Mouse (Mus musculus) MEL (cell line): ENCODE measurements around the gene Htr5b.

Experiments
- CTCF ChIP-seq, 3 experiments: IDR thresholded peaks in 2 of 3; conservative IDR thresholded peaks in 1 of 3; 2 replicates each; pipeline ENCODE4 v1.5.1; 2011 to 2012; ENCODE audit warnings: low read length in 3 of 3, low read depth in 2 of 3, mild to moderate bottlenecking in 2 of 3, improper control_type of control experiment in 1 of 3, inconsistent platforms in 1 of 3, mixed read lengths in 1 of 3, moderate library complexity in 1 of 3; ENCODE audit not compliant: control insufficient read depth in 1 of 3, insufficient read depth in 1 of 3, poor library complexity in 1 of 3, severe bottlenecking in 1 of 3
- GATA1 ChIP-seq: IDR thresholded peaks from 2 replicates; pipeline ENCODE4 v1.6.1; 2011; ENCODE audit warnings: low read depth, low read length, improper control_type of control experiment
- POLR2A ChIP-seq, 2 experiments: IDR thresholded peaks; 2 replicates each; pipeline ENCODE4 v1.6.1; 2011 to 2012; ENCODE audit warnings: low read length in 2 of 2, mild to moderate bottlenecking in 2 of 2, control low read depth in 1 of 2, improper control_type of control experiment in 1 of 2, low read depth in 1 of 2, moderate library complexity in 1 of 2; ENCODE audit not compliant: control insufficient read depth in 1 of 2, insufficient read depth in 1 of 2, poor library complexity in 1 of 2
- ZC3H11A ChIP-seq: IDR thresholded peaks from 2 replicates; pipeline ENCODE4 v1.6.1; 2012; ENCODE audit warnings: low read depth, mild to moderate bottlenecking, inconsistent platforms, low read length, improper control_type of control experiment
- ZNF384 ChIP-seq: IDR thresholded peaks from 2 replicates; pipeline ENCODE4 v1.6.1; 2012; ENCODE audit warnings: low read depth, mild to moderate bottlenecking, inconsistent platforms, low read length, improper control_type of control experiment

DNA sequence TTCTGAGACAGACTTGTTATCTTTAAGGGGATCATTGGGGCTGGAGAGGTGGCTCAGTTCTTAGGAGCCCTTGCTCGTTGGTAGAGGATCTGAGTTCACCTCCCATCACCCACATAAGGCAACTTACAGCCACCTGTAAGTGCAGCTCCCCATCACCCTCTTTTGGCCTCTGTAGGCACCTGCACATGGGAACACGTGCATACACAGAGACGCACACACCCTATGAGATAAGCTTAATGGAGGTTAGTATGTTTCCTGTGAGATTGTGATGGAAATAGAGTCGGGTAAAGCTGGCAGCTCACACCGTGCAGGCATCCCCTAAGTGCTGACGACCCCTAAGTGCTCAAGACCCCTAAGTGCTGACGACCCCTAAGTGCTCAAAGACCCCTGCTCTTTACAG lies 3.2 kb upstream of the Htr5b start:
- TF ChIP-seq ZNF384 (no peak), POLR2A (IDR thresholded peaks at IDR 0.05; ENCODE audit: control insufficient read depth in 1 of 2, insufficient read depth in 1 of 2, low read depth in 1 of 2, low read length in 2 of 2, poor library complexity in 1 of 2) (no peak), GATA1 (no peak; the same call in 1 of the 2 replicates), CTCF (IDR thresholded peaks at IDR 0.05 in 2 of 3, conservative IDR thresholded peaks at IDR 0.05 in 1 of 3; ENCODE audit: control insufficient read depth in 1 of 3, insufficient read depth in 1 of 3, low read depth in 2 of 3, low read length in 3 of 3, poor library complexity in 1 of 3, severe bottlenecking in 1 of 3) (peak in 1 of 3 experiments; percentile 14; a peak in 1 of 6 replicates), ZC3H11A (no peak)
